Mouse (Mus musculus) forebrain, embryonic 10.5 days (tissue): ENCODE results near the gene Cdk1. TPM values are rescaled to one million over a fixed set of nuclear protein-coding genes. Genes with fewer than 3 reads are reported as not detected.
A peak's percentile ranks its signal among the peaks of the same experiment; 100 is the strongest.

Experiments
- DNase-seq: peaks from one replicate; pipeline ENCODE4 v3.0.0-alpha.2; 2017; ENCODE audit warnings: low spot score; ENCODE audit errors: extremely low spot score
- H3K27ac ChIP-seq: fragments of 300-500 bp; sonication (generic); 2 replicates; pipeline ENCODE4 v1.5.1; 2016; ENCODE audit warnings: mild to moderate bottlenecking
- H3K27me3 ChIP-seq: fragments of 300-500 bp; sonication (generic); 2 replicates; pipeline ENCODE4 v1.6.1; 2016; ENCODE audit warnings: mild to moderate bottlenecking; ENCODE audit not compliant: poor library complexity, severe bottlenecking
- H3K36me3 ChIP-seq: fragments of 300-500 bp; sonication (generic); replicated peaks from 2 replicates; pipeline ENCODE4 v1.6.1; 2016; ENCODE audit warnings: mild to moderate bottlenecking, moderate library complexity
- H3K4me1 ChIP-seq: fragments of 300-500 bp; sonication (generic); 2 replicates; pipeline ENCODE4 v1.6.1; 2016
- H3K4me3 ChIP-seq: fragments of 300-500 bp; sonication (generic); 2 replicates; pipeline ENCODE4 v1.5.1; 2016; ENCODE audit warnings: mild to moderate bottlenecking, moderate library complexity
- H3K9me3 ChIP-seq: fragments of 300-500 bp; sonication (generic); 2 replicates; pipeline ENCODE4 v1.6.1; 2016; ENCODE audit warnings: mild to moderate bottlenecking, moderate library complexity
- WGBS: fragments of 180-500 bp; shearing (Covaris S2); methylation state at CpG from one replicate; pipeline ENCODE4 v1.1.7; 2016; 5-methylcytosine and 5-hydroxymethylcytosine counted together
- polyA plus RNA-seq: library from polyadenylated mRNA; unstranded; fragments of >200 nt; fragmentation: Nextera tagmentation; extraction: Ambion mirVana; gene quantifications from 2 replicates; pipeline ENCODE4 v1.2.1, GENCODE M21; 2016

Gene Cdk1
- polyA plus RNA-seq, 1 experiment from 2014 or later: 542 TPM

DNA sequence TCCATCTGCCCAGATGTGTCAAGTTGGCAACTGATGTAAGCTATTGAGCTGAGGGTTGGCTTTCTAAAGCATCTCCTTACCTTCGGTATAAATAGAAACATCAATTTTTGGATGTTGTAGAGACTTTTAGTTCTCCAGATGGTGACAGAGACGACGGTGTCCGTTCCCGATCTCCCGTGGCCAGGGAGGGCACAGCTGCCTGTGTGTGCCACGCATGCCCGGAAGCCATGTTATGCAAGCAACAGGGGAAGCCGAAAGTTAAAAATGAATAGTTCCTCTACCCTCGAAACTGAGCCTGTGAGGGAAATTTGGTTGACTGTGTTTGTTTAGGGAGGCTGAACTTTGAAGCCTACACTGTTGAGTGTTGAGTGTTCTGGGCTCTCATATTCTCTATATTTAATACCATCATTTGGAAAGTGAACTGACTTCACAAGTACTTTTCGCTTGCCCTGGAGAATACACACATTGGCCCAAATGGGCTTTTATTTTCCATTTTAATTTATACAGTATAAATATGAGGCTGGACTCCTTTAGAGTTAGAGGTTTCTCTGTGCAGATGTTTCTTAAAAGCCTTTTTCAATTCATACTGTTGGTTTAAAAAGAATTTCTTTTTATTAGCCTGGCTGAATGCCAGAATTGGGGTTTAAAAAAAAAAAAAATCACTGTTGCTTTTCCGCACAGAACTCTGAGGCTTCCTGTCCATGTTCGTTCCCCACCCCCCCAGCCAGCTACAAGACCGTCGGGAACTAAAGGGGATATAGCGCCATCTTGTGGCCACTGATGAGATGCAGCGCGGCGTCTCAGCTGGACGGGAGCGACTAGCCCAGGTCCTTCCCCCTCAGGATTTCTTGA is 31.8 kb downstream of the Cdk1 start:
- no peaks in the 10 kb centered on the region for H3K9me3 ChIP-seq
- peak; percentile 75 for DNase-seq
- no peaks in the 10 kb centered on the region for H3K27me3 ChIP-seq
- no peaks in the 10 kb centered on the region for H3K4me1 ChIP-seq
- WGBS: 49% methylated on average over 21 of the region's 21 CpGs
- no peaks in the 10 kb centered on the region for H3K36me3 ChIP-seq
- no peak overlapping the region for H3K27ac ChIP-seq
- H3K4me3 ChIP-seq: no peak overlapping the region

DNA sequence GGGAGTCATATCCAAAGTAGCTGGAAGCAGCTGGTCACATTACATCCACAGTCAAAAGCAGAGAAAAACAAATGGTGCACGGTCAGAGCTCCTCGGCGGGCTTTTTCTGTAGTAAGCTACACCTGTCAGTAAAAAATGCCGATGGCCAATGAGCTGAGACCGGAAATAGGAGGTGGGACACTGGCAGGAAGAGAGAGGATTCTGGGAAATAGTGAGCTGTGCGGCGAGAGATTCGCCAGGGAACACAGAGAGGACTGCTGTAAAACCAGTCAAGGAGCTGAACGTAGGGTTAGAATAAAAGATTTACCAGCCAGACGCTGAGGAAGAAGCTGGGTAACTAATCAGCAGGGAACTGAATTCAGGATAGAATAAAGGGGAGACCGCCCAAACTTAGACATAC is 34.2 kb downstream of the Cdk1 start:
- no peak overlapping the region for H3K4me3 ChIP-seq
- WGBS: 89% methylated on average over 11 of the region's 11 CpGs
- no peak overlapping the region for H3K27ac ChIP-seq
- no peaks in the 10 kb centered on the region for H3K27me3 ChIP-seq
- no peaks in the 10 kb centered on the region for H3K9me3 ChIP-seq
- H3K36me3 ChIP-seq: no peaks in the 10 kb centered on the region
- DNase-seq: no peak
- H3K4me1 ChIP-seq: no peaks in the 10 kb centered on the region

DNA sequence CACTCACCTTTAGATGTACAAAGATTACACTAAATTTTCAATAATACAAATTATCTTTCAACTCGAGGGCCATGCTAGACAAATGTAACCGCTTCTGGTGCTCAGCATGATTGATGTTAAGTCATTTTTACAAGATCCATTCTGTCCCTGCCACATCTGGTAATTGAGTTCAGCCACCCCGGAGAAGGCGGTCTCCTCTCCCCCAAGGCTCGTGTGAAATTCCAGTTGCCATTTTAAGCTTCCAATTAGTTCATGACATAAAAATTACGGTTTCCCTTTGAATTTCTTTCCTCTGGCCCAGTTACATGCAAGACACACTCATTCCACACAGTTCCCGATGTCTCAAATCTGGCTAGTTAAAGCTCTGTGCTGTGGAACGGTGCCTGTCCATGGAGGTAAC is 38.8 kb downstream of the Cdk1 start:
- Histone ChIP-seq H3K4me3 (no peak overlapping the region), H3K27me3 (no peaks in the 10 kb centered on the region), H3K27ac (no peak overlapping the region), H3K4me1 (no peaks in the 10 kb centered on the region), H3K36me3 (no peaks in the 10 kb centered on the region), H3K9me3 (no peaks in the 10 kb centered on the region)
- WGBS: 88% methylated on average over 8 of the region's 8 CpGs
- DNase-seq: no peak

DNA sequence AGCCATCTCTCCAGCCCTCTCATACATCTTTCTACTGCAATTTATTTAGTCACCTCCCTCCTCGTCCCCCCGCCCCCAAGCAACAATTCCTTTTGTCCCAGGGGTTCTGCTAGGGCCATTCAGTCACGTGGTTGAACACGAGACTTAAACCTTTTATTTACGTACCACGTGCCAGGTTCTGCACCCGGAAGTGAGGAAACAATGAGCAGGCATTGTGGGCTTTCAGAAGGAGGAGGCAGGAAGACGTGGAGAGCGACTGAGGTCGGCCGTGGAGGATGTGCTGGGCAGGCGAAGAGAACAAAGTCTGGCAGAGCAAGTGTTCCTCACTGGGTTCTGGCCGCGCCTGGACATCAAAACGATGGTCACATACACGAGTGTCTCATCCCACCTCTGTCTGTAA is 40.9 kb downstream of the Cdk1 start:
- Histone ChIP-seq H3K4me1 (no peaks in the 10 kb centered on the region), H3K27me3 (no peaks in the 10 kb centered on the region), H3K27ac (no peak overlapping the region), H3K4me3 (no peak overlapping the region), H3K36me3 (no peaks in the 10 kb centered on the region), H3K9me3 (no peaks in the 10 kb centered on the region)
- WGBS: 87% methylated on average over 16 of the region's 16 CpGs
- no peak for DNase-seq

DNA sequence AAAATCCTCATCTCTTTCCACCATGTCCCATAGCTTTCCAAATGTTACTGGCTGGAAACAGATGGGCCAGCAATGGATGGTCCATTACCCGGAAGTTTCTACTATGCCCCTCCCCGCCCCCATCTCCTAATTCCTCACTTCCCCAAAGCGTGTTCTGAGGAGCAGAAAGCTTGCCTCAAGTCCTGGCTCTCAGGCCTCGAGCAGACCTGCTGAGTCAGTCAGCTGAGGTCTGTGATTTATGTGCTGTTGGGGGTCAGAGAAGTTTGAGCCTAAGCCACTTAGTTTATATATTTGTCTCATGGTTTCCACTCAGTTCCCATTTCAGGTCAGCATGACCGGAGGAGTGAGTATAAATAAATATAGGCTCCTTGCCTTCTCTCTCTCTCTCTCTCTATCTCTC is 43.6 kb downstream of the Cdk1 start:
- Histone ChIP-seq H3K27ac (no peak overlapping the region), H3K4me1 (no peaks in the 10 kb centered on the region; the same call in 1 of the 2 replicates), H3K27me3 (no peaks in the 10 kb centered on the region), H3K36me3 (no peaks in the 10 kb centered on the region), H3K9me3 (no peaks in the 10 kb centered on the region), H3K4me3 (no peak overlapping the region)
- no peak for DNase-seq
- 82% methylated on average over 5 of the region's 5 CpGs for WGBS

DNA sequence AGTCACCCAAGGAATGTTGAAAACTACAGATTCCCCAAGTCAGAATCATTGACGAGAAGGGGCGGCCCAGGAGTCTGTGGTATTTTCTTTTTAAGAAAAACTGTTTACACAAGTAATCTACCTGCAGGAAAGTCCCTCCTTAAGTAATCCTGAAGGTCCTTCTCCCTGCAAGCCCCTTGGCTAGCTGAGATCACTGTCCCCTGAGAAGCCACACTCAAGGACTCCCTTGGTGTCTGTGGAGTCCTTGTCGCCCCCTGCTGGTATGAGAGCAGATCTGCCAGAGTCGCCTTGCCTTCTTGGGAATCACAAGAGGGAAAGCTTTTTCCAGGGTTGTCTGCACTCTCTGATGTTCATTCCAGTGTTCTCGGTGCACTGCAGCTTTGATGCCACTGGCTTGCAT is 45.7 kb downstream of the Cdk1 start:
- WGBS: 51% methylated on average over 5 of the region's 5 CpGs
- H3K9me3 ChIP-seq: no peaks in the 10 kb centered on the region
- no peaks in the 10 kb centered on the region for H3K36me3 ChIP-seq
- DNase-seq: peak; percentile 57
- H3K4me3 ChIP-seq: no peak overlapping the region
- H3K27me3 ChIP-seq: no peaks in the 10 kb centered on the region
- no peak overlapping the region for H3K27ac ChIP-seq
- H3K4me1 ChIP-seq: no peaks in the 10 kb centered on the region; the same call in 1 of the 2 replicates

DNA sequence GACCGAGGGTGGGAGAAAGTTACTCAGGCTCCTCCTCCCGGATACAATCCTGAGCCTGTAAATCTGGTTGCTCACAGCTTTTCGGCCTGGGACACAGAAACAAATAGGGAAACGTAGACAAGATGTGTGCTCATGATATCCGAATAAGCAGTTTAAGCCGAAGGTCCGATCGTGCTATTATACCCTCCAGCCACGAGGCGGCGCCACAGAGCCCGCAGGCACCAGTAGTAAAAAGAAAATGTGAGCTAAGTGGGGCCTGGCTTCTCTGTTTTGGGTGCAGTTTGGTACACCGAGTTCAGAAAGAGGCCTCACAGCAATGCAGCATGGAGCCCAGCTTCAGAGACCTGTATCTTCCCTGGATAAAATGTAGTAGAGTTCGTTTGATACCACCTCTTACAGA is 46.5 kb downstream of the Cdk1 start:
- 75% methylated on average over 14 of the region's 14 CpGs for WGBS
- H3K27ac ChIP-seq: no peak overlapping the region
- no peaks in the 10 kb centered on the region for H3K36me3 ChIP-seq
- H3K9me3 ChIP-seq: no peaks in the 10 kb centered on the region
- DNase-seq: no peak
- no peak overlapping the region for H3K4me3 ChIP-seq
- H3K27me3 ChIP-seq: no peaks in the 10 kb centered on the region
- H3K4me1 ChIP-seq: no peaks in the 10 kb centered on the region; the same call in 1 of the 2 replicates

DNA sequence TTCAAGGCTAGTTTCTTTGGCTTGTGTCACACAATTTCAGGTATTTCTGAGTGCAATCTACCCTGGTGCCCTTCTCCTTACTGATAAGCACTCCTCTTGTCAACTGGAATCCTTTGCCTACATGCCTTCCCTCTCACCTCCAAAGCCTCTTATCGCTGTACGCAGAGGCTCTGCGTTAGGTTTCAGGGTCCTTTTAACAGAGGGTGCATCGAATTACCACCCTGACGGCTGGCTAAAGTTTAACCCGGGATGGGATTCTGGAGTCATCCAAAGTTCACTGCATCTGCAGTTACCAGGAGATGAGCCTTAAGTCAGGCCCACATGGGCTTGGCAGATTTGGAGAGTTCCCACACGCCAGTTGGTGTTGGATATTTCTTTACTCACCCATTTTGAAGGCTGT is 47.1 kb downstream of the Cdk1 start:
- DNase-seq: no peak
- Histone ChIP-seq H3K27ac (no peak overlapping the region), H3K4me3 (no peak overlapping the region), H3K9me3 (no peaks in the 10 kb centered on the region), H3K36me3 (no peaks in the 10 kb centered on the region), H3K27me3 (no peaks in the 10 kb centered on the region), H3K4me1 (no peaks in the 10 kb centered on the region; the same call in 1 of the 2 replicates)
- WGBS: 77% methylated on average over 7 of the region's 7 CpGs

DNA sequence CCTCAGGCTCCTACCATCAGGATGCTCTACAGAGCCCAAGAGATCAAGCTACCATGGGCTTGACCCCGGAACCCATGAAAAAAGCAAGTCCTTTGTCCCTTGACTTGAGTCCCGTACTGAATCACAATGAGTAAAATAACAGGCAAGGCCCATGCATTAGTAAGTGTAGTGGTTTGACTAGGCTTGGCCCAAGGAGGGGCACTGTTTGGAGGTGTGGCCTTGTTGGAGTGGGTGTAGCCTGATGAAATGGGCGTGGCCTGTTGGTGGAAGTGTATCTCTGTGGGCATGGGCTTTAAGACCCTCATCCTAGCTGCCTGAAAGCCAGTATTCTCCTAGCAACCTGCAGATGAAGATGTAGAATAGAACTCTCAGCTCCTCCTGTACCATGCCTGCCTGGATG is 47.9 kb downstream of the Cdk1 start:
- no peak for DNase-seq
- no peaks in the 10 kb centered on the region for H3K36me3 ChIP-seq
- no peak overlapping the region for H3K4me3 ChIP-seq
- 83% methylated on average over 3 of the region's 3 CpGs for WGBS
- H3K9me3 ChIP-seq: no peaks in the 10 kb centered on the region
- H3K27ac ChIP-seq: no peak overlapping the region
- H3K4me1 ChIP-seq: no peaks in the 10 kb centered on the region; the same call in 1 of the 2 replicates
- H3K27me3 ChIP-seq: no peaks in the 10 kb centered on the region

DNA sequence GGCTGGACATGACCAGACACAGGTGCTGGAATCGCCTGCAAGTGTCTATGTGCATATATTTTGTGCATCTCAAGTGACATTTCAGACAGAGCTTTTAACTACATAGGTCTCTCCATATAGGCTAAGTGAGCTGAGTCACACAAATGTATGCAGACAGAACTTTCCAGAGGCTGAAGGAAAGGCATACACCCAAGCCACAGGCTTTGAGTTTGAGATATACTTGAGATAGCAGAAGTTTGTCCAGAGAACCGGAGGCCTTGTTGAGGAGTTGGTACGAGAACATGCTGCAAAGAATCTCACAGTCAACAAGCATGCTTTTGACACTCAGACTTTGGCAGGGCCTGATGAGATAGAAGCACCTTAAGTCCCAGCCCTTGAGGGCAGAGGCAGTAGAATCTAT is 50.1 kb downstream of the Cdk1 start:
- Histone ChIP-seq H3K27ac (no peak overlapping the region), H3K36me3 (no peaks in the 10 kb centered on the region), H3K27me3 (no peaks in the 10 kb centered on the region), H3K4me3 (no peak overlapping the region), H3K4me1 (no peaks in the 10 kb centered on the region; the same call in 1 of the 2 replicates), H3K9me3 (no peaks in the 10 kb centered on the region)
- 92% methylated on average over 3 of the region's 3 CpGs for WGBS
- no peak for DNase-seq

DNA sequence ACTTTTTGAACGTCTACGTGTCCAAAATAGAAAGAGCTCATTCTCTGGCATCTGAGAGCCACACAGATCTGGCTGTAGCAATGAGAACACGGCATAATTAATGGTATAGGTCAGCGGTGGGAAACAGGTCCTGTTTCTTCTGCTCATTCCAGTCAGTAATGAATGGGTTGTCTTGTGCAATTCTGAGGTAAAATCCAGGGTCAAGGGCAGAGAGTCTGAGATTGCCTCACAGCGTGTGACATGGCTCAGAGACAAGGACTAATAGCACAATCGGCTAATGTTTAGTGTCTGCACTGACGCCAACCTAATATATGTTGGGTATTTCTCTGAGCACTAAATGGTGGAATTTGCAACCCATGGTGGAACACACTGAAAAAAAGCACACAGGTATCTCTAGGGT is 52.8 kb downstream of the Cdk1 start:
- no peaks in the 10 kb centered on the region for H3K36me3 ChIP-seq
- no peak overlapping the region for H3K27ac ChIP-seq
- H3K4me1 ChIP-seq: peaks cover 6% of the 10 kb centered on the region
- H3K4me3 ChIP-seq: no peak overlapping the region
- no peaks in the 10 kb centered on the region for H3K9me3 ChIP-seq
- WGBS: 88% methylated on average over 7 of the region's 7 CpGs
- no peaks in the 10 kb centered on the region for H3K27me3 ChIP-seq
- no peak for DNase-seq

DNA sequence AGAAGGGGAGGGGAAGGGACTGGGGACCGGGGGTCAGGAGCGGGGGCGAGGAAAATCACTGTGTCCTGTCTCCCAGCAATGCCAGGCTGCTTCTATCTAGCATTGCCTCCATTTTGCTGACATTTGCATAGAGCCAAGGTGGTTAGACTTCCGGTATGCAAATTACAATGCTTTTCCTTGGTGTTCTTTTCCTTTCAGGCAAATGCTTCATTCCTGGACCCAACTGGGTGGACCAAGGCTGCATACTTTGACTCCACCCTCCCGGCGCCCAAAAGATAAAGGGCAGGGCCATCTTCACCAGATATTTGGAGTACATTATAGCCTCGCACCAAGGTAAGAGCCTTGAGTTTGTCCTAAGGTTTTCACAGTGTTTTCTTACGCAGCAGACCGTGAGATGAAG is 56.8 kb downstream of the Cdk1 start:
- WGBS: 82% methylated on average over 9 of the region's 9 CpGs
- H3K27ac ChIP-seq: no peak overlapping the region
- H3K4me1 ChIP-seq: peaks cover 6% of the 10 kb centered on the region
- H3K9me3 ChIP-seq: no peaks in the 10 kb centered on the region
- H3K36me3 ChIP-seq: no peaks in the 10 kb centered on the region
- no peak overlapping the region for H3K4me3 ChIP-seq
- no peak for DNase-seq
- H3K27me3 ChIP-seq: no peaks in the 10 kb centered on the region

DNA sequence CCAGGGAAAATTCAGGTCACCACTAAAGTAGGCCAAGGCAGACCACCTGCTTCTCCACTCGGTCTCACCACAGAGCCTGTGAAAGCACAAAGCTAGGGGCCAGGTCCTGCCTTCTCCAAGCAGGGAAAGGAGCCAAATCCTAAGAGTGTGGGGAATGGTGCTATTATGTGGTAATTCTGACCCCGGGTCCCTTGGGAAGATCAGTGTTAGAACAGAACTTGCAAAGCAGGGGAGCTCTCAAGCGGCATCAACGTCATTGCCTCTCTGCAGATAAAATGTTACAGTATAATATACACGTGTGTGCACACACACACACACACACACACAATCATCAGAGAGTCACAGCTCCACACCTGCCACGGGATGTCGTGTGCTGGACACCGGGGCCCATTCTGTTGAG is 62.0 kb downstream of the Cdk1 start:
- H3K4me1 ChIP-seq: peaks cover 2% of the 10 kb centered on the region
- no peaks in the 10 kb centered on the region for H3K9me3 ChIP-seq
- H3K36me3 ChIP-seq: peaks cover 19% of the 10 kb centered on the region
- 95% methylated on average over 8 of the region's 8 CpGs for WGBS
- DNase-seq: no peak
- no peak overlapping the region for H3K4me3 ChIP-seq
- H3K27me3 ChIP-seq: no peaks in the 10 kb centered on the region
- H3K27ac ChIP-seq: no peak overlapping the region
